Mouse (Mus musculus) CD8-positive naive resting alpha-beta T cell, adult 57 days (primary cell): Measurements from ENCODE around the gene Rnf6. TPM values are rescaled to one million over a fixed set of nuclear protein-coding genes. Genes with fewer than 3 reads are reported as not detected.

Experiments used
- total RNA-seq: library from RNA; stranded (reverse); gene quantifications from one replicate; pipeline ENCODE4 v1.2.4, GENCODE M21; 2023

Gene Rnf6
- total RNA-seq = 41.7 TPM

DNA sequence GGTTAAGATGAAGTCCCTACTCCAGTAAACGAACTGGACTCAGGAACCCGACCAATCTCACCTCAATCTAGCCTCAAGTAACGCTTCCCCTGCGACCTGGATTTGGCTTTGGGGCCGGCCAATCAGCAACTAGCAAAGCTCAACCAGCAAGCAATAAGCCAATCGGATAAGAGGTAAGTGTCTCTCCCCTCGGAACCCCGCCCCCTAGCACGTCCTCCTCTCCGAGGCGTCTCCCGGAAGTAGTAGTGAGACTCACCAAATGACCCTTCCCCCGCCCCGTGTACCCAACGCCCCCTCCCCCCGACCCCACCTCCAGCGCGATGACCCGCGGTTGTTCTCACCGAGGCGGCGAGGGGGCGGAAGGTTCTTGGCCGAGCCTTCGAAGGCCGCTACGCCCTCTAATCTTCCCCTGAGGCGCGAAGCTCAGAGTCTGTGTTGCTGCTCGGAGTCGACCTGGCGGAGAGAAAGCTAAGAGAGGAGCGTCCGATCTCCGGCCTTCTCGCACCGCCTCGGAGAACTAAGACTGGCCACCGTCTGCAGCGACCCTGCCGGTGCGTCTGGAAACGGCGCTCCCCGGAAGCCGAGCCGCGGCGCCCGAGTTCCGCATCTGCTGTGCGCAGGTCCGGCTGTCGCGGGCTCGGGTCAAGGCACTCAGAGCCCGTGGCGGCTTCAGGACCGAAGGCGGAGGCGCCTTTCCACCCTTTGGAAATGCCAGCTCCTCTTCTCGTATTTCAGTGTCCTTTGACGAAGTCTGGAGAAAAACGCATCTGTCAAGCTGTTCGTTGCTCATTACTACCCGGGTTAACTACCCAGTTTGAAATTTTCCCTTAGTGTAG lies at the start of gene Rnf6:
Gene Rnf6, minus strand, starts transcription at position 677 of the 836 bp plus-strand sequence.

DNA sequence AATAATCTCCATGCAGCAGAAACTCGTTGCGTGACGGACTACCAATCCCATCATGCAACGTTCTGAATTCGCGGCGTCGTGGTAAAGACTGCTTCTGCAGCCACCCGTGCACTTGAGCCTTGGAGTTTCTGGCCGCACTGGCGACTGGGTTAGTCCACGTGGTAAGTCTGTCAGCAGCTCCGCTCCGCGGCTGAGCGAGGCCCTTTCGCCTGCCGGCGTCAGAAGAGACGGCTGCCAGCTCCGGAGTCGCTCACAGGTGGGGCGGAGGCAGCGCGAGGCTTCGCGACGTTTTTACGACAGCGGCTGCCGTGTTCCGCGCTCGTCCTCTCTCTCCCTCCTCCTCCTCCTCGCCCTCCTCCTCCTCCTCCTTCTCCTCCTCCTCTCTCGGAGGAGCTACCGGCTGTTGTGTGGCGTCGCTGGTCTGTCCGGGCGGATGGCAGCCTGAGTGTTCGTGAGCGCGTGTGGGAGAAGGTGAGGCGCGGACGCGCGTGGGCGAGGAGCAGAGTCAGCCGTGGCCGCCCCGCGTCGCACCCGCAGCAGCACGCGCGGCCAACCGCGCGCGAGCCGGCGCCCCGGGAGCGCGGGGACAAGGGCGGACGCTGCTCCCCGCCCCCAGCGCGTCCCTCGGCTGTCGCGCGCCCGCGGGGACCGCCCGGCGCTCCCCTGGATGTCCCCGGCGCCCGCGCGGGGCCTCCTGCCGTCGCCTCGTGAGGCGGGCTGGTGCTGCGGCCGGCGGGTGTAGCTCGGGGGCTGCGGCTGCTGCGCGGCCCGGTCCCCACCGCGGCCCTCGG lies 9.7 kb upstream of the Rnf6 start, which contains the start of gene Cdk8:
Gene Cdk8, plus strand, starts transcription at position 367 of the 791 bp plus-strand sequence.

DNA sequence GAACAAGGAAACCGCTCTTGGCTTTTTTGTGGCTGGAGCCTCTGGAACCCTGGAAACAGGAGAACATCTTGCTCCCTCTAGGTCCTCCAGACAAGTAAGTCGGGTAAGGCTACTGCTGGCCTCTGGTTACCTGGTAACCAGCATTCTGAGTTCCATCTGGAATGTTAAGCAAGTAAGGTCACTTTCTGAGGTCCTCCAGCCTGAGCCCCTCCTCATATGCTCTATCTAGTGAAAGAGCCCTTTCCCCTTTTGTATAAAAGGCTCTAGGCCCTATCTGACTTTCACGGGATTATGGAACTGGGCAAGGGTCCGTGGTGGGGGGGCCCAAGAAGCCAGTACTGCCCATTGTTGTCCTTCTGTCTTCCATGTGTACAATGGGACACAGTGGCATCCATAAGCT lies 36.2 kb downstream of the Rnf6 start, which contains the start of gene 1700001J03Rik:
Gene 1700001J03Rik, minus strand, starts transcription at position 101 of the 400 bp plus-strand sequence.

DNA sequence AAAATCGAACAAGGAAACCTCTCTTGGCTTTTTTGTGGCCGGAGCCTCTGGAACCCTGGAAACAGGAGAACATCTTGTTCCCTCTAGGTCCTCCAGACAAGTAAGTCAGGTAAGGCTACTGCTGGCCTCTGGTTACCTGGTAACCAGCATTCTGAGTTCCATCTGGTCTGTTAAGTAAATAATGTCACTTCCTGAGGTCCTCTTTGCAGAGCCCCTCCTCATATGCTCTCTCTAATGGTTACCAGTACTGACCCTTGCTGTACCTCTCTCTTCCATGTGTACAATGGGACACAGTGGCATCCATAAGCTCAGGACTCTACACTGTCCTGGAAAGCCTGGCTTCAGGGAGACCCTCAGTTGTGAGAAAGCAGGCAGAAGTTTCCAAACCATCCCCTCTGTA lies 50.7 kb downstream of the Rnf6 start, which contains the start of gene Gm6309:
Gene Gm6309, minus strand, starts transcription at position 101 of the 400 bp plus-strand sequence.

DNA sequence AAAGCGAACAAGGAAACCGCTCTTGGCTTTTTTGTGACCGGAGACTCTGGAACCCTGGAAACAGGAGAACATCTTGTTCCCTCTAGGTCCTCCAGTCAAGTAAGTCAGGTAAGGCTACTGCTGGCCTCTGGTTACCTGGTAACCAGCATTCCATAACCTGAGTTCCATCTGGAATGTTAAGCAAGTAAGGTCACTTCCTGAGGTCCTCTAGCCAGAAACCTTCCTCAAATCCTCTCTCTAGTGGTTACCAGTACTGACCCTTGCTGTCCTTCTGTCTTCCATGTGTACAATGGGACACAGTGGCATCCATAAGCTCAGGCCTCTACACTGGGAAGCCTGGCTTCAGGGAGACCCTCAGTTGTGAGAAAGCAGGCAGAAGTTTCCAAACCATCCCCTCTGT lies 60.9 kb downstream of the Rnf6 start, which contains the start of gene Gm5565:
Gene Gm5565, minus strand, starts transcription at position 101 of the 400 bp plus-strand sequence.

Other genes with a start within 250 kb of the Rnf6 start
- not detected for gene Cyp3a25, start 211.9 kb downstream of the Rnf6 start, total RNA-seq
- gene Cyp3a59, start 142.3 kb downstream of the Rnf6 start, total RNA-seq = not detected
- not detected for gene Gm5565, start 61.0 kb downstream of the Rnf6 start, total RNA-seq
- gene Gm6309, start 50.8 kb downstream of the Rnf6 start, total RNA-seq = not detected
- gene 1700001J03Rik, start 36.3 kb downstream of the Rnf6 start, total RNA-seq = 5.6 TPM
- 55.0 TPM for gene Cdk8, start 9.7 kb upstream of the Rnf6 start, total RNA-seq
- not detected for gene Wasf3, start 163.4 kb upstream of the Rnf6 start, total RNA-seq